Mouse (Mus musculus): Measurements from ENCODE around the gene Stra6.

Stra6 gene

DNA sequence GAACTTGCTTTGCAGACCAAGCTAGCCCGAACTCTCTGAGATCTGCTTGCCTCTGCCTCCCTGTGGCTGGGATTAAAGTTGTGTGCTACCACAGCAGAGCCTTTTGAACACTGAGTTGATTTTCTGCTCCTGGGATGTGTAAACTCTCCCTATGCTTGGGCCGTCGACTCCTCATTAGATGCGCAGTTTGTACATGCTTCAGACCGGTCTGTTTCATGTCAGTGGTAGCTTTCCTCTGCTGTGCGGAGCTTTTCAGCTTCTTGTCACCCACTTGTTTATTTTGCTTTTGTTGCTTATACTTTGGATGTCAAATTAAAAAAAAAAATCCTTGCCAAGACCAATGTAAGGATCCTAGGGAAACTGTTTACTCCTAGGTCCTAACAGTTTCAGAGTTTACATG, 32.4 kb downstream of the Stra6 start:
- DNase-seq (ENCODE audit: low read depth) = no peak

DNA sequence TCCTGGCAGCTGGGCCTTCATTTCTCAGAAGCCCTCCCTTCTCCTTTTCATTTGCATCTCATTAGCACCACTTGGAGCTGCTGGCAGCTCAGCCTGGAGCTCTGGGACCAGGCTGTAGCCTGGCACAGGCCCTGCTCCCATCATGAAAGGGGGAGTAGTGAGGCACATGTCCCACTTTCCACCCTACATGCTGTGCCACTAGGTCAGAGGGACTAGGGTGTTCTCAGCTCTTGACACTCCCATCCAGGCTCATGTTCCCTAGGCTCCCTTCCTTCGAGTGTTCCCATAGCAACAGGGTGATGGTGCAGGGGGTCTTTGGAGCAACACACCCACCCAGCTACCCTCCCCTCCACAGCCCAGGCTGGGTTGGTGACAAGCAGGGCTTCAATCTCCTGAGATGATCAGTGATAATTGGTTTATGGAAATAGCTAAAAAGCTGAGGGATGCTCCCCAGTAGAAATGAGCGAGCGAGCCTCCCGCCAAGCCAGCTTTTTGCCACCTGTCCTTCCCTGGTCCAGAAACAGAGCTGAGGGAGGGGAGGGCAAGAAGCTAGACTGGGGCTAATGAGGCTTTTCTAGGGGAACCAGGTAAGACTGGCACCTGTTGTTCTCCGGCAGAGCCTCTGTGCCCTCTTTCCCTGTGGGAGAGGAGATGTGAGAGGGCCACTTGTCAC, 33.2 kb downstream of the Stra6 start:
- DNase-seq (ENCODE audit: low read depth) = no peak

DNA sequence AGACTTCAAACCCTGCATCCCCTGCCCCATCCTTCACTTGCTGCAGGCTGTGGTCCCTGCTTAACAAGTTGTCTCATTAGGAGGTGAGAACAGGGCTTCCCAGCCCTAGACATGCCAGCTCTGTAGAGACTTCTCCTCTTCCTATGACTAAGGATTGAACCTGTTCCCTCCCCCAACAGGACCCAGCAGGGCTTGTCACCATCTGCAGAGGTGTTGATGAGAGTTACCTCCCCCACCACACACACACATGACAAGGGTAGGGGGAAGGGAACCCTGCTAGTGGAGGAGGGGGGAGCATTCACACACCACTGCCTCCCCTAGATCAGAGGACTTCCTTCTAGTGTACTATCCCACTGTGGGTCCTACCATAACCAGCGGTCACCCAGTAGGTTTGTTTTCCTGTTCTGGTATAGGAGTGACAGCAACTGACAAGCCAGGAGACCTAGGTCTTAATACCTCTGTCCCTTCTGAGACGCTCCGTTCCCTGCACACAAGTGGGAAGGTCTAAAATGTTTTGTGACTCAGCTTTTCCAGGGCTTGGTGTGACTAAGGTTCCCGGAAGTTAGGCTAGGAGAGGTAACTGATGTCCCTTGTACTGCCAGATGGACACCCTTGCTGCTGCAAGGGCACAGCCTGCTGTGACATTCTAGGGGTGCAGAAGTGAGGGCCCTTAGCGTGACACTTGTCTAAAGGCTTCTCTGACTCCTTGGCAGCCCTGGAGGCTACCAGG, 36.4 kb downstream of the Stra6 start:
- DNase-seq (ENCODE audit: low read depth) = peak; percentile 8

DNA sequence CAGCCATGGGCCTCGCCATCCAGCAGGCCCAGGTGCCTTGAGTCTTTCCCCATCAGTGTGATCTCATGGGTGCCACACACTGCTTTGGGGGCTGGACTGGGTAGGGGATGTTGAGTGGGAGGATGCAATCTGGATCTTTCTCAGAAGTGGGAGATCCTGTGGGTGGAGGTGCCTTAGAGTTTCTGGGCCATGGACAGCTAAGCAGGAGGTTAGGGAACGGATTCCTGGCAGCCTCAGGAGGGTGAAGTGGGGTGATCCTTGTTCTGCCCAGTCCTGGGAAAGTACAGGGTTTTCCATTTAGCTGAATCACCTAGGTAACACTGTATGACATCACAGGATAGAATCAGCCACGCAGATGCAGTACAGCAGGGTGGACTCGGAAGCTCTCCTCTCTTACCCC, 38.4 kb downstream of the Stra6 start:
- no peak for DNase-seq (ENCODE audit: low read depth)

DNA sequence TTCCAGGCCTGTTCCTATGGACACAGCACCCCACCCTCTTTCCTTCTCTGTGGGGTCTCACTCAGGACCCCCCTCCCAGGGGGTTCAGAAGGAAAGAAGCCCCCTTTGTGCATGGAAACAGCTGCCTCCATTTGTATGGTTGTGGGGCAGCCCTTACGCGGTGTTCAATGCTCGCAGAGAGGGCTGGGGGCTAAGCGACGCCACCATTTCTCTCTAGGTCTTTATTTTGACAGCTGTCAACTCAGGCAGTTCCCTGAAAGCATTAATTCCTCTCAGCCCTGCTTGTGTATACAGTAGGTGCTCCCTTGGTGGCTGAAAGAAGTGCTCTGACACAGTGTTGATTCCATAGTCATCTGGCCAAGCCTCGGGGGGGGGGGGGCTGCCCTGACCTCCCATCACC, 40.1 kb downstream of the Stra6 start:
- DNase-seq (ENCODE audit: low read depth) = no peak

DNA sequence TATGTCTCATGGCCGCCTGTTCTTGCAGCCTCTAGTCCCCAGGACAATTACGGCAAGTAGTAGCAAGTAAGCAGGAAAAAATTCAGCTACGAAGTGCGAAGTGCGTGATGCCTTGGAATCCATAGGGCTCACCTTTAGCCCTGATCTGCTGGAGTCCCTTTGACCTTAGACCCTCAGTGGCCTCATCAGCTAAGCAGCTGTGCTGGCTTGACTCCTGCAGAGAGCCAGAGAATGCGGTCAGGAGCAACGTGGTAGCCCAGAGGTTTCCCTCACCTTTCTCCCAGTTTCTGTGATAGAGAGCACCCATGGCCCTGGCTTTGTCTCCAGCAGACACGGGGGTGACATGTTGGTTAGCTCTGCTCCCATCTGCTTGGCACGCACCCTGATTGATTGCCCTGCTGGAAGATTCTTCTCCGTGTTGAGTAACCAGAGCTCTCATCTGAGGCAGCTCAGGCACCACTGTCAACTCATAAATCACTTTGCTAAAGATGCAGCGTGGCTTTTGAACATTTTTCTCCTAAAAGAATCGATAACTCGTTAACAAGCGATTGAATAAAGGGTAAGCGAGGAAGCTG, 42.1 kb downstream of the Stra6 start:
- DNase-seq (ENCODE audit: low read depth) = no peak

DNA sequence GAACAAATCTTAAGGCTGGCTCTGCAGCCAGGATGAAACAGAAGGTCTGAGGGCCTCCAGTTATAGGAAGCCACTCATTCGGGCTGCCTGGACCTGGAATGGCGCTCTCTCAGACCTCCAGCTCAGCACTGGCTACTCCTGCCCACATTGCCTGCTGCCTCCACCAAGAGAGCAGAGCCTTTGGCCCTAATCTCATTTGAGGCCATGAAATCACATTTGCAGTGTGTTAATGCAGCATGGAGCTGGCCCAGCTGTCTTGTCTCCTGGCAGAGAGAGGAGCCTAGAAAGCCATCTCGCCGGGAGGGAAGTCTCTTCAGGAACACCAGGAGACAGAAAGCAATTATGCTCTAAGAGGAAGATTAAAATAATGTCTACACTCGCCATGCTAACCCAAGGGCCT, 43.9 kb downstream of the Stra6 start:
- no peak for DNase-seq (ENCODE audit: low read depth)

DNA sequence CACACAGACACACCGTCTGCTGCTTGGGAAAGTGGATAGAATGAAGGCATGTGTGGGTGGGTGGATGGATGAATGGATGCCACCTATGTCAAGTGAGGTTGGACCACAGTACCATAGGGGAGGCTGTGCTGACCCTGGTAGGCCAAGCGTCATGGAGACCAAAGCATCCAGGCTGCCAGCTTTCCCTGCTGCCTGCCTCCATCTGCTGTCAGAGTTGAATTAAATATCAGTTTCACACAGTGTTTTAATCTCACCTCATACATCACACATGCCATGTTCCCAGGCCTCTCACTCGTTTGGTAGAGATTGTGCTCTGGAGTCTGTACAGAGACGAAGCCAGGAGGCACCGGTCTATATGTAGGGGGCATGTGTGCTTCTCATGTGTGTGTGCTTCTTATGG, 47.2 kb downstream of the Stra6 start:
- DNase-seq (ENCODE audit: low read depth) = no peak

DNA sequence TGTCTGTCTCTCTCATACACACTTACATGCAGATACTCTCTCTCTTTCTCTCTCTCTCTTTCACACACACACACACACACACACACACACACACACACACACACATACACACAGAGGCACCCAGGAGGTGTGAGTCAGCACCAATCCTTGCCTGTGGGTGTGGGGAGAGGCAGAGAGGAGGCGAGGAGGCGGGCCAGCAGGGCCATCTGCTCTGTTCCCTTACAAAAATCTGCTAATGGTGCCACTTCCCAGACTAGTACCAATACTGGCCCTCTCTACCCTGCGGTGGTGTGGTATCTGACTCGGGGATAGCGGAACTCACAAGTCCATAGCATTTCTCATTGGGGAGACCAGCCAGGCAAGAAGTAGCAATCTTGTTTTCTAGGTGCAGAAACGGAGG, 47.8 kb downstream of the Stra6 start:
- no peak for DNase-seq (ENCODE audit: low read depth)

DNA sequence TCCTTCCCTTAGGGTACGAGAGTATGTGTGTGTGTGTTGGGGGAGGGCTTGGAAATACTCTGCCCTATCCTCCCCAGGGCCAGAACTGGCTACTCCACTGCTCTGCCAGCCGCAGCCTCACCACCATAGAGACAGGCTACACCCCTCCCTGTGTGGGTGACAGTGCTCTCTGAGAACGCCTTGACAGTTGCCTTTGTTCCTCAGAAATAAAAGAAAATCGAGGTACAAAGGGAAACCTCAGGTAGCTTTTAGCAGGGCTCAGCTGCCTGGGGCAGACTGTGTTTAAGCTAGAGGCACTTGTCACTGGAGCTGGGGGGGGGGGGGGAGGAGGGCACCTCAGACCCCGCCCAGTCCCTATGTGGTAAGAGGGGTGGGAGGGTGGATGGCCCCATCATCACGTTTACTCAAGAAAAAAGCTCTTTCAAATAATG, 48.7 kb downstream of the Stra6 start:
- DNase-seq (ENCODE audit: low read depth) = no peak

DNA sequence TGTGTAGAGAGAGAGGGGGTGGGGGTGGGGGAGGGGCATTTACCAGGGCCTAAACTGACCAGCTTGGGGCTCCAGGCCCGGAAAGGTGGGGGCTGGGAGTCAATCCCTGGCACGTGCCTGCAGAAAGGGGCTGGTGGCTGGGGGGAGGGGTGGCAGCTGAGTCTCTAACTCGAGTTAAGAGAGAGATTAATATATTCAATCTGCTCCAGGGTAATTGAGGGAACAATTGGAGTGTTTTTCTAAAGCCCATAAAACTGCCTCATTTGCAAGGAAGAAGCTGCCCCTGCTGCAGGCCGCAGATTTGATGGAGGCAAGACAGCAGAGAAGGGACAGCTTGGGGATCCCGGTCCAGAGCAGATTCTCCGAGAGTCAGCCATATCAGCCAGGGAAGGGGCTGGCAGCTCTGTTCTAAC, 49.3 kb downstream of the Stra6 start:
- DNase-seq (ENCODE audit: low read depth) = no peak

DNA sequence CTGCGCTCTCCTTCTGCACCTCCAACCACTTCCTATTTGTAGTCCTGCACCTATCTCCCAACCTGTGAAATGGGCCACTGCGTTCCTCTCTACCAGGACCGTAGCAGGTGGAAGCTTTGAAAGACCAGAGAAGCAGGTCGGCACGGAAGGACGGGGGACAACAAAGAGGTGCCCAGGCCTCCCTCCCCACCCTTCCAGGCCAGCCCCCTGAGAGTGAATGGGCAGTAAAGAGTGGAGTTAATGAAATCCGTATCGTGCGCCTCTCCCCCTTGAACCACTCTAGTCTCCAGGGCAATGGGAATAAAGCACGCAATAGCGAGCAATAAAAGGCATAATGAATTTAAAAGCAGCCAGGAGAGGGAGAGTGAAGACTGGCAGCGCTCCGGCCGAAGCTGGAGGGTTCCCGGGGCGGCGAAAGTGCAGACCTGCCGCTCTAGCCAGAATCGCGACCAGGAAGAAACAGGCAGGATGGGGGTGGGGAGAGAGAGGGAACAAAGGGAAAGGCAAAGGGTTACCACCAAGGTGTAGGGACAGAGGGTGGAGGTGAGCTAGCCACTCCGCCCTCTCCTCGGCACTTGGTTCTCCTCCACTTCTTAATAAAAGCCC, 49.8 kb downstream of the Stra6 start:
- no peak for DNase-seq (ENCODE audit: low read depth)

DNA sequence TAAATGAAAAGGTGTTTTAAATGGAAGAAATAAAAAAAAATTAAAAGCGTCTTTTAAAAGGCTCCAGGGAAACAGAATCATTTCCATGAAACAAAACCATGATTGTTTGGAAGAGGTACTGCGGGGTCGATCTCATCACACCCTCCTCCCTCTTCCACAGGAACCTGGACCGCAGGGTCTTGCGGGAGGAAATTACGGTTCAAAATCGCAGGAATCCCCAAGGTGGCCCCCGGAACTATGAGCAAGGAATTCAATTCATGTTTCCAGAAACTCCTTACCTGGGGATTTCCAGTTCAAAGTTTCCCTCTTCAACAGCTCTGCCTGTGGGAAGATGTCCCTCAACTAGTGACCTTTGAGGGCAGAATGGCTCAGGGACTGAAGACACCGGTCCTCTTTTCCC, 50.4 kb downstream of the Stra6 start:
- no peak for DNase-seq (ENCODE audit: low read depth)

DNA sequence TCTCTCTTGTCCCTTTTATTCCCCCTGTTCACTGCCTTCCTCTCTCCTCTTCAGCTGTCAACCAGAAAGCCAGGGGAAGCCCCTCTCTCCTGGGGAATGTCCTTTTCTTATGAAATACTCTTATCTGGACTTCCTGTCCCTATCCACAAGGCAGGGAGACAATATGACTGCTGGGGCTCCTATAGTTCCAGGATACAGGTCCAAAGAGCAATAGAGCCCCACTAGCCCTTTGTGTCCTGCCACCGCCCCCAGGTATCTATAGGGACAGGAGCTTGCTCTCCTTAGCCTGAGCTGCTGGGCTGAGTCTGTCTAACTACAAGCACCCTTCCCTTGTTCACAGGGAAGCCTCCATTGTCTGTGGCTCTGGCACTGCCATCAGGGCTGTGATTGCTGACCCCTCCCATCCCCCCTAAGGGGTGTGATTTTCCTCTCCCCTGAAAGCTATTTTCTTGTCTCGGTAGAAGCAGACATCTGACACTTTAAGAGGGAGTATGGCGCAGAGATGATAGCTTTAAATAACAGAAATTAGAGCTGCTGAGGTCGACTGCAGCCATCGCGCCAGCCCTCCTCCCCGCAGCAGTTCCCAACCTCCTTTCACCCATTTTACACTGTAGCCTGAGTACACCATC, 51.8 kb downstream of the Stra6 start:
- DNase-seq (ENCODE audit: low read depth) = no peak

DNA sequence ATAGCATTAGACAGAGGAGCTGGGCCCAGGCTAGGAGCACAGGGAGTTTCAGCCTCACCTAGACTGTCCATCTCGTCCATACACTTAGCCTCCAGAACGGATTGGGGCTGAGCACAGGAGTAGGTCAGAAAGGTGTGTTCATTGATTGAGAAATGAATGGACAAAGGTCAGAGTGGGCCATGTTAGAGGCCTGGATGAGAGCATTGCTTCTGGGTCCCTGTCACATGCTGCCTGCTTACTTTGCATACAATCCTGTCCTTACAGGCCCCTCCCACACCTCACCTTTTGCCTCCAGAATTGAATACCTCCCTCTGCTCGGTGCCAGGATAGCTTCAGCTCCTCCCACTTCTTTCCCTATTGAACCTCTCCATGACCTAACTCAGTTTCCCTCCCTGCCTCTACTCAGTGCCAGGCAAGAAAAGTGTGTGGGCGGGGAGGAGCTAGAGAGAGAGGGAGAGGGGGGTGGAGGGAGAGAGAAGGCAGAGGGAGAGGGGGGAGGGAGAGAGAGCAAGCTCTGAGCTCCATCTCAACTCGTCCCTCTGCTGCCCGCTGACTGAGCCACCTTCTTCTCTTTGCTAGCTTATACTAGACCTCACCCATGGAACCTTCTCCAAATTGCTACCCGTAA, 52.5 kb downstream of the Stra6 start:
- DNase-seq (ENCODE audit: low read depth) = no peak

DNA sequence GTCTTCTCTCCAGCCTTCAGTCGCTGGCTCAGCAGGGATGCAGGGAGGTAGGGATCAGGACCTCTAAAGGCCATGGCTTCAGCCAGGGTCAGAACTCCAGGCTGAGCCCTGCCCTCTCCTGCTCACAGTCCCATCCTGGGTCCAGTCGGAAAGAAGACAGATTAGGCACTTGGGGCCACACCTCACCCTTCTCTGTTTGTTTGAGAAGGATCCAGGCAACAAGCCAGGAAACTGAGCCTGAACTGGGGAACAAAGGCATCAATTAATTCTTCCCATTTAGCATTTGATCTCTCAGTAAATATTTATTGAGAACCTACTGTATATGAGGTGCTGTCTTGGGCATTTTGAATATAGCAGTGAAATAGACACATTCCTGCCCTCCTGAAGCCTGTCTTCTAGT, 55.1 kb downstream of the Stra6 start, which contains the start of gene Ccdc33:
TSS of gene Ccdc33 (minus strand) at position 153 of the 400 bp plus-strand sequence.
- DNase-seq (ENCODE audit: low read depth) = no peak

DNA sequence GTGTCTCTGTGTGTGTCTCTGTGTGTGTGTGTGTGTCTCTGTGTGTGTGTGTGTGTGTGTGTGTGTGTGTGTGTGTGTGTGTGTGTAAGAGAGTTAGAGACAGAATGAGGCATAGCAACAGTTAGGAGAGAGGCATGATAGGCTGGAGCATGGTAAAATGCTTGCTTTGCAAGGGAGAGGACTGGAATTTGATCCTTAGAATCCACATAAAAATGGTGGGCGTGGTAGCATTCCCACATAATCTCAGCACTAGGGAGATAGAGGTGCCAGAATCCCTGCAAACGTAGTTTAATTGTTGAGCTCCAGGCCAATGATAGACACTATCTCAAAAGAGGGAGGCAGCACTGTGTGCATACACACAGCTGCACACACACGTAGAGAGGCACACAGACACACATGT, 61.5 kb downstream of the Stra6 start:
- DNase-seq (ENCODE audit: low read depth) = no peak

DNA sequence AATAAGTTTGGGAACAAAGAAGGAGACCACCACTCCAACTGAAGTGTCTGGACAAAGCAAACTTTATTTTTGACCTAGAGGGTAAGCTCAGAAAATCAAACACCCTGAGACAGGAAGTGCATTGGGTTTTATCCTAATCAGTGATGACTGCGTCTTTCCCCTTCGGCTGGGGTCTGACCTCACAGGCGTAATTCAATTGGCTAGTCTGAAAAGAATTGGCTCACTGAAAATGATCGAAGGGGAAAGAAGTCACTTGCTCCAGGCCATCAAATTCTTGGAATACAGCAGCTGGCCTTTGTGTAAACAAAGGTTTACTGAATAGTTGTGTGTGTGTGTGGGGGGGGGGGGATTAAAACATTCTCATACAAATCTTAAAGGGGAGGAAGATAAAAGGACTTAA, 62.2 kb downstream of the Stra6 start:
- DNase-seq (ENCODE audit: low read depth) = no peak

DNA sequence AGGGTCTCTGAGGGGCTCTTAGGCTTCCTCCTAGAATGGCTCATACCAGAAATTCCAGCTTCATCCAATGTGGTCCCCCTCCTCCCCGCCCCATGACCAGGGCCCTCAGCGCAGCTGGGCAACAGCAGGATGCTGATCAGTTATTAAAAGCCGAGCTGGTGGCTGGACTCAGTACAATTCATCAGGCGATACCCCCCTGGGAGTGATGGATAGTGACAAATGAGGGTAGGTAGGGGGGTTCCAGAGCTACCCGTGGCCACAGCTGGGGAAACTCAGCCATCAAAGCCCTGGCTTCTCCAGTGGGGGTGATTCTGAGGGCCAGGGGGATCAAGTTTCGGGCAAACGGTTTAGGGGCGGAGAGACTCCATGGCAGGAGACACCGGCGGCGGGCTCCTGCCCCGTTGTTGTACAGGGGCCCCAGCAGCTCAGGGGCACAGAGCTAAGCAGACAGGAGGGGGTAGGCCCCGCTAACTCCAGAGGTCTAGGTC, 65.4 kb downstream of the Stra6 start:
- DNase-seq (ENCODE audit: low read depth) = no peak

DNA sequence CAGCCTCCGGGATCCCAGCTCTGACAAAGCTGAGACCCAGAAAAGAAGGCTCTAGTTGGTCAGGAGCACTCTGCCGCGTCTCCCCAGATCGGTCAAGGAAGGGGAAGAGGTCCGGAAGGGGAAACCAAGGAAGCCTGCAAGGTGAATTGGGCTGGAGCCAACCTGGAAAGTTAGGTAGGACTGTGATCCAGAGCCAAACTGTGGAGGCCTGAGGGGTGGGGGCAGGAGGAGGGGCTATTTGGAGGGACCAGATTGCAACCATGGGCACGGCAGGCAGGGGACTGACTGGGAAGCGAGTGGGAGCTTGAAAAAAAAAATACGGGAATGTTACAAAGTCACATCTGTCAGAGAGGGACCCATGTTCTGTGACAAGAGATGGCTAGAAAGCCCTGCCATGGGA, 65.9 kb downstream of the Stra6 start:
- no peak for DNase-seq (ENCODE audit: low read depth)

DNA sequence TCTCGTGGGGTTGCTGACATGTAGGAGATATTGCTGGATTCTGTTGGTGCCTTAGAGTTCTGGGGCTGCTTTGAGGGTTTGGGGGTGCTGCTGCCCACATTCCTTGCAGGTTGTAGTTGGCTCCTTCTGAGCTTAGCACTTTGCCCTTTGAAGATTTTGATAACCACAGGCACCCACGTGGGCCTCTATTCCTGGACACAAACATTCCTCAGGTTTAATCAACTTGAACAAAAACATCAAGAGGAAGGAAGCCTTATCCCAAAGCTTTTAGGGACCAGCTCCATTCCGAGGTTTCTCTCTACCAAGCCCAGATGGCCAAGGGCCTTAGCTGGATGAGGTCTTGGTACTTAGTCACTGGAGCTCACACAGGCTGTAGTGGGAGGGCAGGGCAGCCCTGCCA, 67.3 kb downstream of the Stra6 start:
- no peak for DNase-seq (ENCODE audit: low read depth)

DNA sequence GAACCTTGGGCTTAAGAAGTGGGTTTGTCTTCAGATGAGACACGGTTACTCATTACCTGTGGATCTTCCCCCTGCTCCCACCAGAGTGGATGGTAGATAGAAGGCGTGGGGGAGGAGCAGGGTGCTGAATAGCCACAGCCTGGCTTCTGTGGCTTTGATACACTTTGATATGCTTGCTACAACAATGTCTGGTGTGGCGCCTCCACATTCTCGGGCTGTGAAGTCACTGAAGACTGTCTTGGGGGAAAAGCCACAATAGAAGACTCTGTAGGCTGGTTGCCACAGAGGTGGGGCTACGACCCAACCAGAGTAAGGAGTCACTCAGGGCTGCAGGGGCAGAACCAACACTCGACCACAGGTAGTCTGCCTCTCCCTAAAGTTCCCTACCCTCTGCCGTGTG, 68.1 kb downstream of the Stra6 start:
- DNase-seq (ENCODE audit: low read depth) = no peak

Measured in induced T-regulatory cell, adult 2 months (primary cell).